Mouse (Mus musculus) limb, embryonic 15.5 days (tissue): Measurements from ENCODE around the gene Fam45a. TPM values are rescaled to one million over a fixed set of nuclear protein-coding genes. Genes with fewer than 3 reads are reported as not detected.
"Not testable (repeated sequence)": the region's sequence is repeated elsewhere in the genome, so short reads cannot be mapped to it uniquely, and the experiment has no call there.

ENCODE experiments used
- ATAC-seq: fragments of 200-750 bp; cut with Nextera tagmentation; 2 replicates; pipeline ENCODE4 v1.8.0; 2017; ENCODE audit warnings: low read depth, moderate TSS enrichment; ENCODE audit not compliant: insufficient number of reproducible peaks, low FRiP score, low TSS enrichment
- H3K27ac ChIP-seq: fragments of 300-500 bp; sonication (generic); 2 replicates; pipeline ENCODE4 v1.5.1; 2015; ENCODE audit warnings: moderate library complexity, mild to moderate bottlenecking, inconsistent platforms
- H3K27me3 ChIP-seq: fragments of 300-500 bp; sonication (generic); 2 replicates; pipeline ENCODE4 v1.6.1; 2015; ENCODE audit warnings: inconsistent platforms
- H3K36me3 ChIP-seq: fragments of 300-500 bp; sonication (generic); 2 replicates; pipeline ENCODE4 v1.6.1; 2015; ENCODE audit warnings: inconsistent platforms
- H3K4me1 ChIP-seq: fragments of 300-500 bp; sonication (generic); 2 replicates; pipeline ENCODE4 v1.6.1; 2015; ENCODE audit warnings: inconsistent platforms
- H3K4me2 ChIP-seq: fragments of 300-500 bp; sonication (generic); 2 replicates; pipeline ENCODE4 v1.6.1; 2015; ENCODE audit warnings: mild to moderate bottlenecking, inconsistent platforms
- H3K4me3 ChIP-seq: fragments of 300-500 bp; sonication (generic); 2 replicates; pipeline ENCODE4 v1.5.1; 2015; ENCODE audit warnings: mild to moderate bottlenecking, inconsistent platforms
- H3K9ac ChIP-seq: fragments of 300-500 bp; sonication (generic); 2 replicates; pipeline ENCODE4 v1.6.1; 2015; ENCODE audit warnings: inconsistent platforms
- H3K9me3 ChIP-seq: fragments of 300-500 bp; sonication (generic); 2 replicates; pipeline ENCODE4 v1.6.1; 2016; ENCODE audit warnings: inconsistent platforms
- WGBS: fragments of 180-500 bp; shearing (Covaris S2); methylation state at CpG from one replicate; pipeline ENCODE4 v1.1.7; 2015; 5-methylcytosine and 5-hydroxymethylcytosine counted together
- microRNA-seq: library from miRNA; unstranded; fragments of <30 nt; microRNA quantifications from one replicate; pipeline ENCODE4, GENCODE M21; 2016
- polyA plus RNA-seq: library from polyadenylated mRNA; unstranded; fragments of >200 nt; fragmentation: Nextera tagmentation; extraction: Ambion mirVana; gene quantifications from 2 replicates; pipeline ENCODE4 v1.2.1, GENCODE M21; 2015

Fam45a gene
- polyA plus RNA-seq, 1 experiment from 2014 or later = 42.9 TPM

GRCm38 (mm10) chr19:60860868-60861700 lies 49.7 kb downstream of the Fam45a start, which contains the start of gene Sfxn4:
Gene Sfxn4 (minus strand): TSS chr19:60861479.
- no peaks in the 10 kb centered on the region for H3K27me3 ChIP-seq
- H3K9ac ChIP-seq = peak within 1 kb of the TSS; percentile 51
- WGBS = 4% methylated on average over 30 of the region's 30 CpGs
- H3K9me3 ChIP-seq = no peaks in the 10 kb centered on the region
- peak within 1 kb of the TSS; percentile 60 for H3K4me3 ChIP-seq
- peak; percentile 98 for ATAC-seq
- peaks cover 23% of the 10 kb centered on the region for H3K36me3 ChIP-seq
- peak within 1 kb of the TSS; percentile 59 for H3K4me2 ChIP-seq
- peak within 1 kb of the TSS; percentile 86 for H3K27ac ChIP-seq
- H3K4me1 ChIP-seq = 0 out of 2 replicates have a peak, but pooled peaks cover 2% of the 10 kb centered on the region

GRCm38 (mm10) chr19:60866169-60866568 lies 54.8 kb downstream of the Fam45a start:
- ATAC-seq, H3K4me3 ChIP-seq, H3K4me2 ChIP-seq, H3K27me3 ChIP-seq, H3K9ac ChIP-seq, H3K4me1 ChIP-seq, H3K9me3 ChIP-seq, H3K27ac ChIP-seq: not testable (repeated sequence)
- peaks cover 31% of the 10 kb centered on the region for H3K36me3 ChIP-seq
- WGBS = 96% methylated on average over 4 of the region's 4 CpGs

- no peak overlapping the region for H3K9ac ChIP-seq
- 86% methylated on average over 1 of the region's 1 CpGs for whole genome bisulfite sequencing
- no peaks in the 10 kb centered on the region for H3K27me3 ChIP-seq
- no peaks in the 10 kb centered on the region for H3K9me3 ChIP-seq
- H3K27ac ChIP-seq = no peak overlapping the region
- H3K36me3 ChIP-seq = peaks cover 27% of the 10 kb centered on the region
- ATAC-seq = no peak
- H3K4me2 ChIP-seq = no peak overlapping the region
- H3K4me1 ChIP-seq = peaks cover 9% of the 10 kb centered on the region; the same call in 1 of the 2 replicates
- H3K4me3 ChIP-seq = no peak overlapping the region
Observed at GRCm38 (mm10) chr19:60870489-60870888, 59.1 kb downstream of the Fam45a start.

GRCm38 (mm10) chr19:60871366-60871765 lies 60.0 kb downstream of the Fam45a start:
- H3K27me3 ChIP-seq = no peaks in the 10 kb centered on the region
- H3K9me3 ChIP-seq = no peaks in the 10 kb centered on the region
- ATAC-seq = no peak
- peaks cover 27% of the 10 kb centered on the region for H3K36me3 ChIP-seq
- H3K4me2 ChIP-seq = no peak overlapping the region
- 90% methylated on average over 5 of the region's 5 CpGs for WGBS
- H3K4me3 ChIP-seq = no peak overlapping the region
- no peak overlapping the region for H3K27ac ChIP-seq
- H3K9ac ChIP-seq = no peak overlapping the region
- peaks cover 9% of the 10 kb centered on the region; the same call in 1 of the 2 replicates for H3K4me1 ChIP-seq

- H3K9ac ChIP-seq = no peak overlapping the region
- H3K9me3 ChIP-seq = no peaks in the 10 kb centered on the region
- H3K27me3 ChIP-seq = no peaks in the 10 kb centered on the region
- H3K4me1 ChIP-seq = peaks cover 9% of the 10 kb centered on the region; the same call in 1 of the 2 replicates
- no peak overlapping the region for H3K27ac ChIP-seq
- H3K36me3 ChIP-seq = peaks cover 26% of the 10 kb centered on the region
- no peak for ATAC-seq
- 50% methylated on average over 1 of the region's 1 CpGs for WGBS
- H3K4me2 ChIP-seq = no peak overlapping the region
- no peak overlapping the region for H3K4me3 ChIP-seq
Observed at GRCm38 (mm10) chr19:60872272-60872671, 60.9 kb downstream of the Fam45a start.

GRCm38 (mm10) chr19:60873501-60873900 lies 62.1 kb downstream of the Fam45a start:
- peaks cover 9% of the 10 kb centered on the region; the same call in 1 of the 2 replicates for H3K4me1 ChIP-seq
- ATAC-seq = no peak
- peak overlapping the region; percentile 86; the same call in 1 of the 2 replicates for H3K27ac ChIP-seq
- peak overlapping the region; percentile 53 for H3K4me2 ChIP-seq
- WGBS = 22% methylated on average over 4 of the region's 4 CpGs
- no peak overlapping the region for H3K9ac ChIP-seq
- no peaks in the 10 kb centered on the region for H3K27me3 ChIP-seq
- peak overlapping the region; percentile 70 for H3K4me3 ChIP-seq
- no peaks in the 10 kb centered on the region for H3K9me3 ChIP-seq
- H3K36me3 ChIP-seq = peaks cover 18% of the 10 kb centered on the region

GRCm38 (mm10) chr19:60874064-60874694 lies 62.8 kb downstream of the Fam45a start, which contains the start of gene Prdx3:
Gene Prdx3 (minus strand): TSS chr19:60874556.
- Histone ChIP-seq H3K27me3 (no peaks in the 10 kb centered on the region), H3K36me3 (peaks cover 16% of the 10 kb centered on the region), H3K9ac (peak within 1 kb of the TSS; percentile 57), H3K27ac (peak within 1 kb of the TSS; percentile 86), H3K4me1 (peaks cover 9% of the 10 kb centered on the region; the same call in 1 of the 2 replicates), H3K4me3 (peak within 1 kb of the TSS; percentile 70), H3K9me3 (no peaks in the 10 kb centered on the region), H3K4me2 (peak within 1 kb of the TSS; percentile 53)
- ATAC-seq = peak; percentile 98
- 0% methylated on average over 28 of the region's 28 CpGs for WGBS

GRCm38 (mm10) chr19:60883129-60883528 lies 71.7 kb downstream of the Fam45a start:
- H3K9me3 ChIP-seq = no peaks in the 10 kb centered on the region
- H3K9ac ChIP-seq = no peak overlapping the region
- no peaks in the 10 kb centered on the region for H3K4me1 ChIP-seq
- ATAC-seq = no peak
- 12% methylated on average over 3 of the region's 3 CpGs for WGBS
- H3K27ac ChIP-seq = no peak overlapping the region
- H3K4me3 ChIP-seq = no peak overlapping the region
- H3K36me3 ChIP-seq = no peaks in the 10 kb centered on the region
- no peaks in the 10 kb centered on the region for H3K27me3 ChIP-seq
- no peak overlapping the region for H3K4me2 ChIP-seq

Small RNA genes within 50 kb of the gene (microRNA-seq; reads per million reads assigned to microRNA genes)
- not detected for gene mmu-mir-3084-1

Other genes with a start within 250 kb of the Fam45a start
- gene Cacul1, start 230.6 kb upstream of the Fam45a start, polyA plus RNA-seq = 17.6 and 18.6 TPM in 2 replicates
- 1.2 and 1.4 TPM in 2 replicates for gene Nanos1, start 55.6 kb upstream of the Fam45a start, polyA plus RNA-seq
- 141 TPM in 2 replicates for gene Eif3a, start 20.9 kb upstream of the Fam45a start, polyA plus RNA-seq
- 8.5 and 9.6 TPM in 2 replicates for gene Sfxn4, start 49.9 kb downstream of the Fam45a start, polyA plus RNA-seq
- gene Prdx3, start 63.0 kb downstream of the Fam45a start, polyA plus RNA-seq = 89.6 and 93.0 TPM in 2 replicates
- gene Grk5, start 78.2 kb downstream of the Fam45a start, polyA plus RNA-seq = 1.6 and 2.5 TPM in 2 replicates